Mouse (Mus musculus) lung, postnatal 36 days (tissue): Measurements from ENCODE around the gene Nectin4.

ENCODE experiments used
- DNase-seq: peaks from one replicate; pipeline ENCODE4 v3.0.0; 2022; ENCODE audit warnings: mixed read lengths

Nectin4 gene

DNA sequence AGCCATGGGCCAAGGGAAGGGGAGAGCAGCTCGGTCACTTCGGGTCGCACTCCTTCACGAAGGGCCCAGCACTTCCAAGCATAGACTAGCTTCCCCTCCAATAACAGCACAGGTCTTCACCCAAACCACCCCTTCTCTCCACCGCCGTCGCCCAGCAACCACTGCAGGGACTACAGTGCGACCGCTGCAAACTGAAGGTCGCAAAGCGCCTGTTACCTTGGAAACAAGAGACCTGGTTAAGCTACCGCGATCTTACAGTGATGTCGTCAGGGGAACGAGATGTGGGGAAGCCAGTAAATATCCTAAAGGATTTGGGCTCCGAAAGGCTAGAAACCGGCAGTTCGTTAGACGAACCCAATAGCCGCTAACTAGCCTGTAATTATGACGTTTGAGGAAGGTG is 9.2 kb upstream of the Nectin4 start, which contains the start of gene Klhdc9:
Klhdc9 (minus strand) TSS at position 143 of the 400 bp plus-strand sequence.
- peak; percentile 88 for DNase-seq

DNA sequence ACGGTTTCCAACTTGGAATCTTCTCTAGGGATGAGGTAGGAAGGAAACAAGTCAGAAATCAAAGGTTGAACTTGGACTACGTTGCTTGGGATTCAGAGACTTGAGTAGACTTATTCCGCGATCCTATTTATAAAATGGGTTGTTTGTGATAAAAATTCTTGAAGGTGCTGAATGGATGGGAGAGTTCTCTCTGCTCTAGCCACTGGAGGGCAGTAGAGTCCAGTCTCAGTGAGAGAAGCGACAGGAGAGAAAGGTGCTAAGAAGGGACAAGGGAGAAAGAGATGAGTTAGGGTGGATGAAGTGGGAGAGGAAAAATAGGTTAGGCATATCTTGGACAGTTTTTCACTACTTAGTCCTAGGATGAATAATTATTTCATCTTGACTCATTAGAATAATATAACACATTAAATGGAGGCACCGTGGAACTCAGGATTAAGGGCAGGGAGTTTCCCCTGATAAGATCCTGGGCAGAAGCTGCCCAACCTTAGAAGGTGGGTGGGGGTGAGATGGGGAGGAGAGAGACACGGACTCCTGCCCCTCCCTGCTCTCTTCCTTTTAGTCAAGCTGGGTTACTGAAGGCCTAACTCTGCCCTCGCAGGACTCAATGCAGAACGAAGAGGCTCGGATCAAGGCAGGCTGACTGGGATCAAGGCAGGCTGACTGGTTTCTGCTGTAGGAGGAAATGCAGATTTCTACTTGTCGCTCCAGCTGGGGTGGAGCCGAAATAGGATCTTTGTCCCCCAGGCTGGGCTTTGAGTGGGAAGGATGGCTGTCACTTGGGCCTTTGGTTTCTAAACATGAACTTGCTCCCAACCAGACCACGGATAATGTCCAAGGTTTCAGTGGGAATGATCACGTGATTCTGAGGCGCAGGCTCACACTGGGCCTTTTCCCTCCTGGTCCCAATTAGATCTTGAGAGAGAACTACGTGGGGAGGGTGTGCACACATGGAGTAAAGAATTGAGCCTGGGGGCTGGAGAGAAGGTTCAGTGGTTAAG is 8.5 kb upstream of the Nectin4 start:
- peak; percentile 86 for DNase-seq

DNA sequence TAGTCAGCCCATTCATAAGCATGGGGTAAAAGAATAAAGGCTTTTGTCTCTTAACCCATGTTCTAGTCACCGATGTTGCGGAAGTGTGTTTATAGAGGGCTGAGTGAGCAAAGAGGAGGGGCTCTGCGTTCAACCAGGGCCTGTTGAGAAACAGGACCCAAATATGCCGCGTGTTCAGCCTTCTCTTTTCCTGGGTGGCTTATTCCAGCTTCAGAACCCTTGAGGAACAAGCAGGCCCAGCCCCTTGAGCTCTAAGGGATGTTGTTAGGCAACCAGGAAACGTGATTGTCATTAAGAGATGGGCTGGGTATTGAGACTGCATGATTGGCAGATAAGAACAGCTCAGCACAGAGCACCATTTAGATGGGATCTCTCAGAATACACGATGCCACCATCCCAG is 4.0 kb upstream of the Nectin4 start:
- DNase-seq: peak; percentile 58

DNA sequence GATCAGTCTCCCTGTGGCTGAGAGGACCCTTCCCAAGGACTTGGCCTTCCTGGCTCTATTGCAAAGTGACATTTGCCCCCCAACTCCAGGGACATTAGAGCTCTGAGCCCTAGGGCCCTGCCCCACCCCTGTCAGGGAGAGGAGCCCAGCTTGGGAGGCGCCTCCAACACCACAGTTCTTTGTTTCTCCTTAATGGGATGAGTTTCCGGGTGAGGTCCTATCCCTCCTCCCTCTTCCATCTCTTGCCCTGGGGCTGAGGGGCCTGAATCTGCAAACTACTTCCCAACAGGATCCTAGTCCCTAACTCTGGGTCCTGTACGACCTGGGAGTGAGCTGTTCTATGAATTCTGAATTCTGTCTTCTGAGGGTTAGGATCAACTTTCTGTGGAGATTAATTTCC is 3.0 kb downstream of the Nectin4 start:
- DNase-seq: no peak

DNA sequence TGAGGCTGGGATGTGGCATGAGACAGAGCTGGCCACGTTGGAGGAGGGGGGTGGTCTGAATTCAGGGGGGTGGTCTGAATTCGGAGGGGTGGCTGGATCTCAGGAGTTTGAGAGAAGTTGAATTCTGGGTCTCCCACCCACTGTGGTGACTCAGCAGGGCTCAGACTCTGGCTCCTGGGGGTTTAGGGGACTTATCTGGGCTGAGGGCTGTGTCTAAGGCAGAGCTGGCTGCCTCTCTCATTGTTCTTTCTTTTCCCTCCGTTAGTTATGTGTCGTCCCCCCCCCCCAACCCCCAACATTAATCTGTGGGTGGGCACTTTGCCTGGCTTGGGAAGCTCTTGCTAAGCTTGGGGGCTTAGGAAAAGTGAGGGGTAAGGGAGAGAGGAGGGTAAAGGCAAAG is 4.0 kb downstream of the Nectin4 start:
- no peak for DNase-seq

DNA sequence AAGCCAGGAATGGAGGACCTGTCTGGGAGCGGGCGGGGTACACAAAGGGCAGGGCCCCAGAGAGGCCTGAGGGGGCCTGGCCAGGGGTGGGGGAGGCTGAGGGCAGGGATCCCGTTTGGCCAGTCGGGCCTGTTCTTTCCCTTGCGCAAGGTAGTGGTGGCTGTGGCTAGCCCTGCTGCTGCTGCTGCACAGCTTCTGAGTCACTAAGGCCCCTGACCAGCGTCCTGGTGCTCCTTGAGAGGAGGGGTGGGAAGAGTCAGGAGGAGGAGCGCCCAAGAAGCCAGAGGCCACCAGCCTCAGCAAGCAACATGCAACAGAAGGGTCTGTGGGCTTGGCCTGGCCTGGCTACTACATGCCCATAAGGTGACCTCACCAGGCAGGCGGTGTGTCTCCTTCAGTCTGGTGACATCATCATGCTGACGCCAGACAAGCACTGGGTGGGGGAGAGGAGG is 5.8 kb downstream of the Nectin4 start:
- DNase-seq: peak; percentile 88

DNA sequence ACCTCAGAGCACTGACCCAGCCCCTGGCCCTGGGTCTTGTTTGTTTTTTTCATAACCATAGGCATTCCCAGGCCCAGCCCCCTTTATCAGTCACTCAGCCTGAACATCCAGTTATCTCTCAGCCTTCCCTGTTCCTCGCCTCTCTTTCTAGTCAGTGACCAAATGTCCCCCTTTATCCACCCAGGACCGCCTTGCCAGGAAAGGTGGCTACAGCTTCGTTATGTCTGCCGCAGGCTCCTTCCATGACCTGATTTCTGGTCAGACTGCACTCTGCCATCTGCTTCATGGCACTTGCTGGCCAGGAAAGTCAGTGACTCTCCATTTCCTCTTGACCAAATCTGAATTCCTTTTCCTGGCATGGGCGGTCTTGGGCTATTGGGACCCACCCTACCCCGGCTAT is 8.4 kb downstream of the Nectin4 start:
- no peak for DNase-seq

DNA sequence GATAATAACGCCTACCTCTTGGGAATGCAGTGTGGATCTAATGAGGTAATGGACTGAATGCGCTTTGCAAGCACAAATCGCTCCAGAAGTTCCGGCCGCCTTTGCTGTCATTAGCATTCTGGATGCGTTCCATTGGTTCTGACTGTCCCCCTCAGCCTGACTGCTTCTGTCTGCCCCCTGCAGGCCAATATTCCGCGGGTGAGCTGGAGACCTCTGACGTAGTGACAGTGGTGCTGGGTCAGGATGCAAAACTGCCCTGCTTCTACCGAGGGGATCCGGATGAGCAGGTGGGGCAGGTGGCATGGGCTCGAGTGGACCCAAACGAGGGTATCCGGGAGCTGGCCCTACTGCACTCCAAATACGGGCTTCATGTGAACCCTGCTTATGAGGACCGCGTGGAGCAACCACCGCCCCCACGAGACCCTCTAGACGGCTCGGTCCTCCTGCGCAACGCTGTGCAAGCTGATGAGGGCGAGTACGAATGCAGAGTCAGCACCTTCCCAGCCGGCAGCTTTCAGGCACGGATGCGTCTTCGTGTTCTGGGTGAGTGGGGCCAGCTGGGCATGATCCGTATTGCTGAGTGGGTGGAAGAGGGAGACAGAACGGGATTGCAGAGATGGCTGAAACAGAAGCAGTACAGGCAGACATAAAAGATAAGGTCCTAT is 10.2 kb downstream of the Nectin4 start:
- peak; percentile 91 for DNase-seq

DNA sequence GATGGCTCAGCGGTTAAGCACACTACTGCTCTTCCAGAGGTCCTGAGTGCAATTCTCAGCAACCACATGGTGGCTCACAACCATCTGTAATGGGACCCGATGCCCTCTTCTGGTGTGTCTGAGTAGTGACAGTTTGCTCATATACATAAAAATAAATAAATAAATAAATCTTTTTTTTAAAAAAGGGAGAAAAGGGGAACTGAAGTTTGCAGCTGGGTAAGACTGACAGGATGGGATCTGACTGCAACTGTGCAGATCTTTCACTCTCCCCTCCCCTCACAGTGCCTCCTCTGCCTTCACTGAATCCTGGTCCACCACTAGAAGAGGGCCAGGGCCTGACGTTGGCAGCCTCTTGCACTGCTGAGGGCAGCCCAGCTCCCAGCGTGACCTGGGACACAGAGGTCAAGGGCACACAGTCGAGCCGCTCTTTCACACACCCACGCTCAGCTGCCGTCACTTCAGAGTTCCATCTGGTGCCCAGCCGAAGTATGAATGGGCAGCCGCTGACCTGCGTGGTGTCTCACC is 12.3 kb downstream of the Nectin4 start:
- no peak for DNase-seq

DNA sequence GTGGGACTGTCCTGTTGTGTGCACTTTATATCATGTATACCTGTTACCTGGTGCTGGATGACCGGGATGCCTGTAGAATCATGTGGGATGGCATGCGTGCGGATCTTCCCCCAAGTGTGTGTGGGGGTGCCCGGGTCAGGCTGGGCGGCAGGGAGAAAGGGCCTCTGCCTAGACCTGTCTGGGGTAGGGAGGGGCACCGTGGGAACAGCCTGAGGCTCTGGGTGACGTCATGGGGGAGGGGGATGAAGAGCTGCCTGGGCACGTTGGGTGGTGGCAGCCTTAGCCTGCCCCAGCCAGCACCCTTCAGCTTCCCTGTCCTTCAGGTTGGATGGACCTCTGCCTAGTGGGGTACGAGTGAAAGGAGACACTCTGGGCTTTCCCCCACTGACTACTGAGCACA is 14.5 kb downstream of the Nectin4 start:
- no peak for DNase-seq

DNA sequence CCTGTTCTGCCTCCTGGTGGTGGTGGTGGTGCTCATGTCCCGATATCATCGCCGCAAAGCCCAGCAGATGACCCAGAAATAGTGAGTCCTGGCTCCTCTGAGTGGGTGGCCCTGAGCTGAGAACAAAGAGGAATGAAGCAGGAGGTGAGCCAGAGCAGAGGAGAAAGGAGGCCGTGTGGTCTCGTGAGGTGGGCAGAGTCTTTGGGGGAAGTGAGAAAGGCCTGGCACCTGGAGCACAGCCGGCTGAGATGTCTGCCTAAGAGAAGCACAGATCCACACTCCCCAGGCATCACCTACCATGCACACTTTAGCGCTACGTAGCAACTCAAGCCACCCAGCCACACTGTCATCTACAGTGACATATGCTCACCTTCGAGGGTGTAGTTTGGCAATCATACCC is 15.3 kb downstream of the Nectin4 start:
- no peak for DNase-seq

DNA sequence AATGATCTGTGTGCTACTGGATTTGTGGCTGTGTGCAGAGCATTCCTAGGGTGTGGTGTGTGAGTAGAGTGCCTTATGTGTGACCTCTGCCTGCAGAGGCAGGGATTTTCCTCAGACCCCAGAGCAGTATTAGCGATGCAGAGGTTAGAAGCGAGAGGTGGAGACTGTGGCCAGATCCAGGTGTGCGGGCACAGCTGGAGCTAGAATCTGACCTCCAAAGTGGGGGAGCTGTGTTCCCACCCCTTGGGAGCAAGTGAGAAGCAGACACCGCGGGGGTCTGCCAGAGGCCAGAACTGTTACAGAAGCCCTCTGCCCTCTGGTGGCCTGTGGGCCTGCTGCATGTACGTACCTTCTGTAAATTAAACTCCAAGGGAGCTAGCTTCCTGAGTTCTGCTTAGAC is 17.2 kb downstream of the Nectin4 start:
- peak; percentile 34 for DNase-seq

DNA sequence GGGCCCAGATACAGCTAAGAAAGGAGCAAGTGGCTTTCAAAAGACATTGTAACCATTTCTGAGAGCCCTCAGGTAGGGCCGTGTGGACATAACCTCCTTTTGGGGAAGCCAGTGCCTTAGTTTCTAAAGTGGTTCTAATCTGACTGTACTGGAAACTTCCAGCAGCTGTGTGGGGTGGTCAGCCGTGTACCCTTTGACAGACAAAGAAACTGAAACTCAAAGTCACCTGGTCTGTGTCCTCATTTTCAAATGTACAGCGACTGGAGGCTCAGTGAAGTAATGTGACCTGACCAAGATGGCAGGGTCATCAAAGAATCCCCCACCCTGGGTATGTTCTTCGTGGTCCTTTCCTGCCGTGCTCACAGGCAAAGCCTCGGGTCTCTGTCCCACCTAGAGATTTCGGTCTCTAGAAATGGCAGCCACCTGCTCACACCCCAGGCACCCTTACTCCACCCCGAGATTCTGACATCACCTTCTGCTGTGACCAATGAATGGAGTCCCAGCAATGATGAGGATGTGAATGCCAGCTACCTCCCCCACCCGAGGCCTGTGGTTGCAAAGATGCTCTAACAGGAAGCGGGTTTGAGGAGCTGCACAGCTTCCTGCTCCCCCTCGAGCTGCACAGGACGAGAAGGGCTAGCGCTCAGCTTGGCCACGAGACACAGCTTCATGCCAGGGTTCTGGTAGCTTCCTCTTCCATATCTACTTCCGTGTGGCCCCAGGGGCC is 18.6 kb downstream of the Nectin4 start, which contains the start of gene Arhgap30:
Arhgap30 (plus strand) TSS at position 579 of the 727 bp plus-strand sequence.
- DNase-seq: peak; percentile 88

DNA sequence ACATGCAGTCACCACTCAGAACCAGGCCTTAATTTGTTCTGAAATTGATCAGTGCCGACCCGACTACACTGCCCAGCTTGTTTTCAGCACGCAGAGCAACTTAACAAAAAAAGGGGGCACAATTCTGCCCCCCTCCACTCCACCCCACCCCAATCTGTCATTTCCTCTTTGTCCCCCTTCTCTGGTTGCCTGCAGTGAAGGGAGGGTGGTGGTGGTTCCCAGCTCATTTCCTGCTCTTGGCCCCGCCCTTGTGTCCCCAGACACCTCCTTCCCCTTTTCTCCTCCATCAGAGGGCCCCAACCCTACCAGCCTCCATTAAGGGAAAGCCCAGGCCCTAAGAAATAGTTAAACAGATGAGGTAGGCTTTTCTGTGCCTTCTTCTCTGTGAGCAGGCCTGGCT is 20.2 kb downstream of the Nectin4 start:
- DNase-seq: peak; percentile 77

DNA sequence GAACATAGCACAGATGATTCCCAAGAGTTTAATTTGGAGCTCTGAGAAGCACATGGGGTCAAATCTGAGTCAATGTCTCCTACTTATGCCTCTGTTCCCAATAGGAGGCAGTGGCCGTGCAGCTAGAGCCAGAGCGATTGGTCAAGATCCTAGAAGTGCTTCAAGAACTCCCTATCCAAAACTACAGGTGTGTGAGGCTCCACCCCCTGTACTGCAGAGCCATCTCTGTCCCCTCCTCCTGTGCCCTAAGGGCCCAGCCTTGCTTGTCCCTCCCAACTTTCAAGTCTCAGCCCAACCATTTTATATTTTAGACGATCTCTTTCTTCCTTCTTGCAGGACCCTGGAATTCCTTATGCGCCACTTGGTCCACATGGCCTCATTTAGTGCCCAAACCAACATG is 31.9 kb downstream of the Nectin4 start:
- no peak for DNase-seq

DNA sequence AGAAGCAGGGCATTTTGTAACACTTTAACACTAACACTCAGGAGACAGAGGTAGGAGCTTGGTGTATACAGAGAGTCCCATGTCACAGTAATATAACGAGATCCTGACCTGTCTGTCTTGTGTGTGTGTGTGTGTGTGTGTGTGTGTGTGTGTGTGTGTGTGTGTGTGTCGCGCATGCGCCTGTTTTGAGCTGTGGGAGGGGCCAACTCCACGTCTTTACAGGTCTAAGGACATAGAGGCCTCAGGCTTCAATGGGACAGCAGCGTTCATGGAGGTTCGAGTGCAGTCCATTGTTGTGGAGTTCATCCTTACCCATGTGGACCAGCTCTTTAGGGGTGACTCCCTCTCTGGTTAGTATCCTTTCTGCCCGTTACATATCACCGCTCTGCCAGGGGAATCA is 33.1 kb downstream of the Nectin4 start:
- no peak for DNase-seq

DNA sequence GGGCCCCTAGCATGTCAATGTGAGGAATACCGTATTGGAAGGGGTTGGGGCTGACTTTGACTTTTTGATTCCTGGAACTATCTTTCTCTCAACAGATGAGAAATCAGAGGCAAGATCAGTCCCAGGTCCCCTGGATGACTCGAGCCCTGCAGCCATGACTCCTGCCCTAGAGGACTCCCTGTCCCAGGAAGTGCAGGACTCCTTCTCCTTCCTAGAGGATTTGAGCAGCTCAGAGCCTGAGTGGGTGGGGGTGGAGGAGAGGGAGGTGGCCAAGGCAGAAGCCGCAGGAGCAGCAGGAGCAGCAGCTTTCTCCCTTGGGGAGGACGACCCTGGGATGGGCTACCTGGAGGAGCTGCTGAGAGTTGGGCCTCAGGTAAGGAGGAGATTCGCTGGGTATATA is 37.4 kb downstream of the Nectin4 start:
- DNase-seq: no peak

DNA sequence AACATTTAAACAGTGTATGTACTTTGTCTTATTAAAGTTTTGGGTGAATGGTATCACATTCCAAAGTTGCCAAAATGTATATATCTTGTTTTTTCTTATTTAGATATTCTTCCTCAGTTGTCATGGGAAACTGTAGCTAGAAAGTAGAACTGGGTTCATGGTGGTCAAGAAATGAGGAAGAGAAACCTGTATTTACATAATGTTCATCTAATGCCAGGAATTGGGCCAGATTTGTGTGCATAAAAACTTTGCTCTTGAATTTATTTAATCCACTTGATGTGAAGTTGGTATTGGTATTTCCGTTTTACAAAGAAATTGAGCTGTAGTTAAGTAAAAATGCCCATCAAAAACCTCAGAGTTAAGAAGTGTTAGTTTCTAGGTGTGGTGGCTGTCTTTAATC is 40.3 kb downstream of the Nectin4 start:
- no peak for DNase-seq

DNA sequence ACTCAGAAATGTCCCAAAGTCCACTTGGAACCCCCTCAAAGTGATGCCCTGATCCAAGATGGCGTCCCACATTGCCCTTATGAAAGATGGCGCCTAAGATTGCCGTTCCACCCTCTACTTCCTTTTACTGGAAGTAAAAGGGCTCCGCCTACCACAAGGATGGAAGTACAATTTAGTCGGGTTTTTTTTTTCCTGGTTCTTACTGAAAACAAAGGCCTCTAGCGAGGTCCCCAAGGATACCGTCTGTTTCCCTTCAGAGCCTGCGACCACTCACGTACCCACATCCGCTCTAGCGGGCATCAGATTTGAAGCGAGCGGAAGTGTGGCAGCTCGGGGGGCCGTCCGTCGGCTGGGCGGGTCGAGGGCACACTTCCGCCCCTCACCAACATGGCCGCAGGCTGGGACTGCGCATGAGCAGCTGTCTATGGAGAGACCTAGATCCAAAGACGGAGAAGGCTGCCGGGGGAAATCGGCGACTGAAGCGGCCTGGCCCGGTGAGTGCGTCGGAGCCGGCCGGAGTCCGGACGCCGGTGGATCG is 41.1 kb downstream of the Nectin4 start, which contains the start of gene Usf1:
Usf1 (plus strand) TSS at position 367 of the 538 bp plus-strand sequence.
- peak; percentile 96 for DNase-seq

DNA sequence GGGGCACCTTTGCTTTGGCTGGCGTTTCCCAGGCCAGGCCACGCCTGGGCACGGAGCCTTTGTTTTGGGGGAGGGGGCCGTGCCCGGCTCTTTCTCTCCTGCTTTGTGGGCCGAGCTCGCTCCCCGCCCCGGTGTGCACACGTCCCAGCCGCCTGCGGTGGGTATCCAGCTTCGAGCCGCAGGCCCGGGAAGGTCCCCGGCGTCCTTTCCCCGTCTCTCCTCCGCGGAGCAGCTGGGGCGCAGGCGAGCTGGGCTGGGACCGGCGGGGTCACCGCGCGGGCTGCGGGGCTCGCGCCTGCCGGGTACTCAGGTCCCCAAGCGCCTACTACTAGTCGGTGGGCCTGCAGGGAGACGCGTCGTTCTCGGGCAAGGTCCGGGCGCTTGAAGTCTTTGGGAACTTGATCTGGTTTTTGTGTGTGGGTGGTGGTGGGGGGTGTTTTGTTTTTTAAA is 41.6 kb downstream of the Nectin4 start:
- DNase-seq: no peak

DNA sequence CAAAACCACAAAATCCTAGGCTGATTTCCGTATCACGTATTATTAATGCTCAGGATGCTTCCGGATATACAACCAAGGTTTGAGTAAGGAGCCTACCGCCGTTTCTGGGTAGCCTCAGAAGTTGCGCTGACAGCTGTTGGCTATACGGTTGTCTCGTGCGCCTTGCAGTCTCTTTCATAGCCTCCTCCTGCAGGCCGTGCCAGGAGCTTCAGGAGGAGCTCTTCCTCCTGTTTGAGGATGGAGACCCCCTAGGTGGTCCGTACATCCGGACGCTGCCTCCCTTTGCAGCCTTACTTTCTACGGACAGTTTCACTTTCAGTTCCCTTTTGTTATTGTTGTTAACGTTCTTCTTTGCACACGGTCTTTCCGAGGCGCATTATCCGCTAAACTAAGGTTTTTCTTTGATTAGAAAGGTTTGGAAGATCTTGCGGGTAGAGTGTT is 42.1 kb downstream of the Nectin4 start:
- peak; percentile 57 for DNase-seq

DNA sequence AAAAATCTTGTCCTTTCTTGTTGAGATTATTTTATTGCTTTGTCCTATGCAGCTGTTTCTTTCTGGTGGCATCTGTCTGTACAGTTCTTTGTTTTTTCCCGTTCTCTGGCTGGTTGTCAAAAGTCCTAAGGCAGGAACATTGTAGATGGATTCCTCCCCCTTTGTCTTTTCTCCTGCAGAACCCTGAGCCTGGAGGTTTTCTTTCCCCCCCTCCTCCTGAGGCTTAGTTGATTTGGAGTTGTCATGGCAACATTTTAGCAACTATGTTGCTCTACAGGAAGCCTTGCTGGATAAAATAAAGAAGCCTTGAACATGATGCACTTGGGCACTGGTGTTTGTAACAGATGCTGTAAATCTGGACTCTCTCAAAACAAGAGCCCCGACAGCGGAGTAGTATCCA is 42.5 kb downstream of the Nectin4 start:
- DNase-seq: peak; percentile 43
